Mouse (Mus musculus): ENCODE measurements around the gene Etl4.

DNA sequence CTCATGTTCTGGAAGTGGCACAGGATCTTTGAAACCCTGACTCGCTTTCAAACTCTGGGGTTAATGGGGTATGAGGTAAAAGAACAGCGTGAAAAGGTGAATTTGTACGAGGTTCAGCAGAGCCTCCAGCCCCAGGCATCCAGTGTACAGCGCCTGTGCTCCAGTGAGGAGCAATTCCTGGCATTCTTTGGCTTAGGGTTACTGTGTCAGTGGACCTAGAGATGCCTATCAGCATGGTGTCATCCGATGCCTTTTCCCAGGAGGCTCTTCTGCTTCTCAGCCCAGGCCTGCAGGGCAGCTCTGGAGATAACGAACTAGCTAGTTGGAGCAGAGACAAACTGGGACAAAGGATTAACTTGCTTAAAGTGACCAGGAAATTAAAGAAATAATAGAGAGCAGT lies 653.5 kb downstream of the Etl4 start:
- TF ChIP-seq CTCF (IDR thresholded peaks at IDR 0.05; ENCODE audit: low read depth) (no peak), EP300 (IDR thresholded peaks at IDR 0.05; ENCODE audit: low read depth) (no peak)

Measured in liver, embryonic 14.5 days (tissue).